Mouse (Mus musculus) ZHBTc4 (cell line): ENCODE measurements around the gene Pbx1.

ENCODE experiments used
- DNase-seq: peaks from one replicate; pipeline ENCODE4 v3.0.0-alpha.2; 2011; ENCODE audit warnings: low read depth, low spot score

The Pbx1 gene

GRCm38 (mm10) chr1:168088680-168089079 lies 343.4 kb downstream of the Pbx1 start:
- no peak for DNase-seq

GRCm38 (mm10) chr1:168079394-168079767 lies 352.7 kb downstream of the Pbx1 start:
- no peak for DNase-seq

- DNase-seq = no peak
Observed at GRCm38 (mm10) chr1:168078746-168079393, 353.2 kb downstream of the Pbx1 start.

GRCm38 (mm10) chr1:168071974-168072373 lies 360.1 kb downstream of the Pbx1 start:
- no peak for DNase-seq

- DNase-seq = no peak
Observed at GRCm38 (mm10) chr1:168070273-168070910, 361.7 kb downstream of the Pbx1 start.

GRCm38 (mm10) chr1:168069740-168070139 lies 362.3 kb downstream of the Pbx1 start:
- no peak for DNase-seq
